14 mouse cellular contexts compared by ENCODE assay signal in genomic region chr19:37545231-37545630, GRCm38 (mm10).
"Had no signal": no experiment of that assay in that cellular context is flagged by ENCODE, and none has a peak within 500 bp of the region (broad histone marks: within the 10 kb centered on the region; RNA-seq: fewer than 3 reads in every experiment).

No protein-coding gene starts in this region.

- H3K36me3 ChIP-seq: limb, embryonic 13.5 days; liver, embryonic 12.5 days; midbrain, embryonic 10.5 days had no signal

- DNase-seq: left cerebral cortex, postnatal 4 days; lung, embryonic 14.5 days; lung, postnatal 10 days; lung, postnatal 4 days; midbrain, embryonic 14.5 days; spleen, adult 18-20 months; thymus, adult 18-20 months; thymus, postnatal 14 days had no signal

- H3K4me3 ChIP-seq: layer of hippocampus, adult 2 months; limb, embryonic 13.5 days; liver, embryonic 12.5 days; midbrain, embryonic 10.5 days; myocyte had no signal

- H3K9ac ChIP-seq: limb, embryonic 13.5 days; liver, embryonic 12.5 days; lung, embryonic 14.5 days had no signal

- H3K9me3 ChIP-seq: limb, embryonic 13.5 days; liver, embryonic 12.5 days; midbrain, embryonic 10.5 days had no signal

- H3K4me1 ChIP-seq: midbrain, embryonic 10.5 days had no signal

- H3K27ac ChIP-seq: layer of hippocampus, adult 2 months; limb, embryonic 13.5 days; liver, embryonic 12.5 days; midbrain, embryonic 10.5 days had no signal

- H3K4me2 ChIP-seq: limb, embryonic 13.5 days; liver, embryonic 12.5 days; lung, embryonic 14.5 days had no signal

- ATAC-seq: inflammation-experienced regulatory T-cells, adult 6 months; liver, embryonic 12.5 days had no signal
